Mouse (Mus musculus) hindbrain, embryonic 10.5 days (tissue): ENCODE data around the gene Ubtf. TPM values are rescaled to one million over a fixed set of nuclear protein-coding genes. Genes with fewer than 3 reads are reported as not detected.
"Not testable (repeated sequence)": the region's sequence is repeated elsewhere in the genome, so short reads cannot be mapped to it uniquely, and the experiment has no call there.

Source experiments
- DNase-seq: peaks from one replicate; pipeline ENCODE4 v3.0.0-alpha.2; 2017; ENCODE audit warnings: low spot score
- H3K27ac ChIP-seq: fragments of 300-500 bp; sonication (generic); 2 replicates; pipeline ENCODE4 v1.5.1; 2016; ENCODE audit warnings: mild to moderate bottlenecking, moderate library complexity
- H3K27me3 ChIP-seq: fragments of 300-500 bp; sonication (generic); 2 replicates; pipeline ENCODE4 v1.6.1; 2016; ENCODE audit warnings: mild to moderate bottlenecking; ENCODE audit not compliant: poor library complexity, insufficient read depth, severe bottlenecking
- H3K36me3 ChIP-seq: fragments of 300-500 bp; sonication (generic); 2 replicates; pipeline ENCODE4 v1.6.1; 2016; ENCODE audit warnings: mild to moderate bottlenecking, moderate library complexity
- H3K4me1 ChIP-seq: fragments of 300-500 bp; sonication (generic); replicated peaks from 2 replicates; pipeline ENCODE4 v1.6.1; 2016; ENCODE audit warnings: mild to moderate bottlenecking
- H3K4me3 ChIP-seq: fragments of 300-500 bp; sonication (generic); 2 replicates; pipeline ENCODE4 v1.5.1; 2016; ENCODE audit warnings: mild to moderate bottlenecking, moderate library complexity
- H3K9me3 ChIP-seq: fragments of 300-500 bp; sonication (generic); 2 replicates; pipeline ENCODE4 v1.6.1; 2016; ENCODE audit warnings: mild to moderate bottlenecking, moderate library complexity
- WGBS: fragments of 180-500 bp; shearing (Covaris S2); methylation state at CpG from one replicate; pipeline ENCODE4 v1.1.7; 2016; 5-methylcytosine and 5-hydroxymethylcytosine counted together
- polyA plus RNA-seq: library from polyadenylated mRNA; unstranded; fragments of >200 nt; fragmentation: Nextera tagmentation; extraction: Ambion mirVana; gene quantifications from 2 replicates; pipeline ENCODE4 v1.2.1, GENCODE M21; 2016

The Ubtf gene
- 82.6 and 91.7 TPM in 2 replicates for polyA plus RNA-seq

DNA sequence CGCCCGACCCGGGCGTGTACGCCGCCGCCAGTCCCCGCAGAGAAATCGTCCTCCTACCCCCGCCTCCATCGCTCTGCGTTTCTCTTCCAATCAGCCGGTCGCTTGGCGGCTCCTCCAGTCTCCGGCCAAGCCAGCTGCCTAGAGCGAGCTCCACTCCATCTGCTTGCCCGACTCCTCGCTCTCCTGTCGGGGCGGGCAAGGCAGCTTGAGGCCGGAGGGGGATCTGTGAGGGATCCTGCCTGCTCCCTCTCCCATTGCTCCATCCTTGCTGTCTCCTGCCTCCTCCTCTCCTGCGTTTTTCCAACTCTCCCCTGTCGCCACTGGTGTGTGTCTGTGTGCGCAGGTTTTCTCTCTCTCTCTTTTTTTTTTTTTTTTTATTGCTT lies at the start of gene Ubtf:
Gene Ubtf, minus strand, starts transcription at position 333 of the 383 bp plus-strand sequence.
- under 1% methylated on average over 25 of the region's 25 CpGs for WGBS
- H3K9me3 ChIP-seq, result no peaks in the 10 kb centered on the region
- no peaks in the 10 kb centered on the region; the same call in 1 of the 2 replicates for H3K27me3 ChIP-seq
- H3K36me3 ChIP-seq, result peaks cover 14% of the 10 kb centered on the region
- peak within 1 kb of the TSS; percentile 100 for H3K4me3 ChIP-seq
- H3K27ac ChIP-seq, result peak within 1 kb of the TSS; percentile 100
- peak; percentile 83 for DNase-seq
- peaks cover 39% of the 10 kb centered on the region for H3K4me1 ChIP-seq

DNA sequence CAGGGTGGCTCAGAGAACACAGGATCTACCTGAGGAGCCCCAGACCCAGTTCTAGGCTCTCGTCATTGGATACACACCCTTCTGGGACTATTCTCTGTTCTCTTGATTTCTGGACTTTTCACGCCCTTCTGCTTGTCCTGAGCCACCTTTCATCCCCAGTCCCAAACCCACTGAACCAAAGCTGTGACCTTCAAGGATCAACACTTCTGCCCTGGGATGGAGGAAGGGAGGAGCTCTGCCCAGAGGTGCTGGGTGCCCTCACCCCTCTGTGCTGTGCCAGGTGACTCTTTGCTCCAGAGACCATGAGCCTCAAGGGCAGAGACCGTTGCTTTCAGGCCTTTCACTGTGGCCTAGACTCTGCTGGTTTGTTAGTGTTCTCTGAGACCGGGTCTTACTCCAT lies 49.7 kb upstream of the Ubtf start:
- Histone ChIP-seq H3K27ac (no peak overlapping the region), H3K36me3 (no peaks in the 10 kb centered on the region), H3K4me1 (peaks cover 23% of the 10 kb centered on the region), H3K4me3 (no peak overlapping the region), H3K27me3 (peaks cover 23% of the 10 kb centered on the region), H3K9me3 (no peaks in the 10 kb centered on the region)
- DNase-seq, result no peak
- WGBS, result 79% methylated on average over 4 of the region's 4 CpGs

DNA sequence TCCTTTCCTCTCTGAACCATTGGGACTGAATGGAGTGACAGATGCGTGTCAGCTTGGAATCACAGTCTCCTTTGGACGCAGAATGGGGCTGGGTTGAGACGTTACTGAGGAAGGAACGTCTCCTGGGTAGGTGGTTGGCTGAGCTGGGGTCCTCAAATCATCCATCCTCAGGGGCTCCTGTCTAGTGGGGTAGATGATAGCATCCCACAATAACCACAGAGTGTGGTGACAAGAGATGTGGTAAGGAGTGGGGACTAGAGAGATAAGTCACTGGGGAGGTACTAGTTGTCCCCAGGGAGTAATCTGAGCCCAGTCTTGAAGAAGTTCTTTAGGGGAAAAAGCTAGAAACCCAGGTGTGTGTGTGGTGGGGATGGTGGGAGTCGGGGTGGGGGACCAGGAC lies 48.8 kb upstream of the Ubtf start:
- H3K36me3 ChIP-seq, result no peaks in the 10 kb centered on the region
- no peak overlapping the region for H3K4me3 ChIP-seq
- peaks cover 14% of the 10 kb centered on the region for H3K27me3 ChIP-seq
- H3K4me1 ChIP-seq, result peaks cover 23% of the 10 kb centered on the region
- 80% methylated on average over 5 of the region's 5 CpGs for WGBS
- no peak for DNase-seq
- H3K27ac ChIP-seq, result no peak overlapping the region
- H3K9me3 ChIP-seq, result no peaks in the 10 kb centered on the region

DNA sequence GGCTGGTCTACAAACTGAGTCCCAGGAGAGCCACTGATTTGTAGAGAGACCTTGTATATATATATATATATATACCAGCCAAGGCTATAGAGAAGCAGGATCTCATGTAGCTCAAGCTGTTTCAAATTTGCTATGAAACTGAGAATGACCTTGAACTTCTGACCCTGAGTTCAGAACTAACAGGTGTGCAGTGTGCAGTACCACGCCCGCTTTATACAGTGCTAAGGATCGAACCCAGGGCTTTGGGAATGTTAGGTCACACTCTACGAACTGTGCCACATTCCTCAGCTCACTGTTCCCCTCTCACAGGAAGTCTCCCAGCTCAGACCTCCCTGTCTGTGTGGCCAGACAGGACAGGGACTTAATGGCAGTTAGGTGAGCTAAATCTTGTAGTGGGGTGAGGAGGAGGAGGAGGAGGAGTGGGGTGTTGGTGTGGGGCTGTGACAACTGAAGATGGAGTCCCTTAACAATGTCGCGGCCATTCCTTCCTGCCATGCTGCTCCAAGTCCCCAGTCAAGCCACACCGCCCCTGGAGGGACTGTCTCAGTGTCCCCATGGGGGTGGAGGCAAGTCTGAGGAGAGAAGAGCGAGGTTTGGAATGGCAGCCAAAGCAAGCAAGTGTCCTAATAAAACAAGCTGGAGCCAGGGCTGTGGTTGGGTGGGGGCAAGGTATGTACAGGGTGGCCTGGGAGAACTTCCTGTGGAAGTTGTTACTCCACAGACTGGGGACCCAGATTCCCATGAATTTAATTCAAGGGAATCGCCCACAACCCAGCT lies 48.1 kb upstream of the Ubtf start:
- no peak overlapping the region; the same call in 1 of the 2 replicates for H3K27ac ChIP-seq
- no peak for DNase-seq
- H3K4me1 ChIP-seq, result peaks cover 19% of the 10 kb centered on the region
- WGBS, result 80% methylated on average over 9 of the region's 9 CpGs
- no peaks in the 10 kb centered on the region for H3K36me3 ChIP-seq
- H3K27me3 ChIP-seq, result peaks cover 8% of the 10 kb centered on the region; the same call in 1 of the 2 replicates
- H3K4me3 ChIP-seq, result no peak overlapping the region
- H3K9me3 ChIP-seq, result no peaks in the 10 kb centered on the region

DNA sequence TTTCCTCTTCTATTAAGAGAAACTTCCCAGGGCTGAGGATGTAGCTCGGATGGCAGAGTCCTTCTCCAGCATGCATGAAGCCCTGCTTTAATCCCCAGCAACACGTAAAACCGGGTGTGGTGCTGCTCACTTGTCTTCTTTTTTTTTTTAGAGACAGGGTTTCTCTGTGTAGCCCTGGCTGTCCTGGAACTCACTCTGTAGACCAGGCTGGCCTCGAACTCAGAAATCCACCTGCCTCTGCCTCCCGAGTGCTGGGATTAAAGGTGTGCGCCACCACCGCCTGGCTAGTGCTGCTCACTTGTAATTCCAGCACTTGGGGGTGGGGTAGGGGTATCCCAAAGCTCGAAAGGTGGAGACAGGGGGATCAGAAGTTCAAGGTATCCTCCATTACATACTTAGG lies 46.6 kb upstream of the Ubtf start, which contains the start of gene Slc4a1:
Gene Slc4a1, minus strand, starts transcription at position 101 of the 400 bp plus-strand sequence.
- not testable (repeated sequence) for H3K9me3 ChIP-seq, H3K4me3 ChIP-seq, DNase-seq, H3K27me3 ChIP-seq, H3K36me3 ChIP-seq
- WGBS, result 83% methylated on average over 8 of the region's 8 CpGs
- Histone ChIP-seq H3K27ac (peak within 1 kb of the TSS; percentile 66), H3K4me1 (peaks cover 23% of the 10 kb centered on the region)

DNA sequence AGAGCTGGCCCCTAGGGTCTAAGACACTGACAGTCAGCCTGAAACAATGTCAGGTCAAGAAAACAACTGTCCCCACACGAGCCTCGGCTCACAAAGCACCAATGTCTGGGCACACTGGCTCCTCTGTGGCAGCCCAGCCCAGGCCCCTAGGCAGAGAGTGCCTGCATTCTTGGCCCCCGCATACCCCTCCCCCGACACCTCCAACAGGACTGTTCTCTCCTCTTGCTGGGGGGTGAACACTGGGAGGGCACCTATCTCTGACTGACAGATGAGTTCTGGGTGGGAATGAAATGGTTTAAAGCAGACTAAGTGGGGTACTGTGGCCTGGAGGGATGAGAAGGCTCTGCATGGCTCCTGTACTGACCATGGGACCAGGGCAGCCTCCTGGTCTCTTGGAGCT lies 46.2 kb upstream of the Ubtf start:
- peak overlapping the region; percentile 66 for H3K27ac ChIP-seq
- 40% methylated on average over 4 of the region's 4 CpGs for WGBS

DNA sequence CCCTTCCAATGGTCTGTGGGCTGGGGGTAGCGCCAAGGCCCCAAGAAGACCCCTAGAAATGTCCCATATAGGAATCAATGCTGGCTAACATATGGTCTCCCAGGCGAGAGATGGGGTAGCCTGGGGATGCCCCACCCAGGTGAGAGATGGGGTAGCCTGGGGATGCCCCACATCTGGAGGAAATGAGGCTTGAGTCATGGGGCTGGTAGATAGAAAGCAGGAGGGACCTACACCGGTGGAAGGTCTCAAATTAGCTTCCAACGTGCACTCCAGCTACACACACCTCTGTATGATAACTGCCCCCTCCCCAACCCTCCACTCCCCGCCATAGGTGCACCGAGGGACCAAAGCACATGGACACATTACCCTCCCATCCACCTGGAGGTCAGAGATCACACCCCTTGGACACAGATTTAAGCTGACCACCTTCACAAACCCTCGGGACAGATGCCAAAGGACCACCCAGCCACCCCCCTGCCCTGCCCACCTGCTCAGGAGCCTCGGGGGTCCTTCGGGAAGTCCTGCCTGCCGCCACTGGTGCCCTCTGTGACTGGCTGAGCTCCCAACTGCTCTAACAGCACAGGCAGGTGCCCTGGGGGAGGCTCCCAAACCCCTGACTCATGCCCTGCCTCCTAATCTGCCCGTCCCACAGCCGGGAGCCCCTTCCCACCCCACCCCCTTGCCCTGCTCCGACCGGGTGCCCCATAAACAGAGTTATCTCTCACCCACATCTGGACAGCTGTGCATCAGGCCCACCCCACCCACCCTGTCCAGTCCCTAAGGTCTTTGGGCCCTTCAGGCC lies 45.2 kb upstream of the Ubtf start:
- 73% methylated on average over 14 of the region's 14 CpGs for whole genome bisulfite sequencing
- H3K4me1 ChIP-seq, result peaks cover 23% of the 10 kb centered on the region
- H3K27ac ChIP-seq, result peak overlapping the region; percentile 66
- no peaks in the 10 kb centered on the region for H3K9me3 ChIP-seq
- H3K4me3 ChIP-seq, result peak overlapping the region; percentile 28
- H3K36me3 ChIP-seq, result no peaks in the 10 kb centered on the region
- H3K27me3 ChIP-seq, result no peaks in the 10 kb centered on the region
- DNase-seq, result no peak

More for the DNA sequence above, 46.2 kb upstream of the Ubtf start:
- no peak for DNase-seq
- H3K36me3 ChIP-seq, result no peaks in the 10 kb centered on the region
- no peaks in the 10 kb centered on the region for H3K9me3 ChIP-seq
- H3K4me1 ChIP-seq, result peaks cover 23% of the 10 kb centered on the region
- no peaks in the 10 kb centered on the region for H3K27me3 ChIP-seq
- H3K4me3 ChIP-seq, result no peak overlapping the region

DNA sequence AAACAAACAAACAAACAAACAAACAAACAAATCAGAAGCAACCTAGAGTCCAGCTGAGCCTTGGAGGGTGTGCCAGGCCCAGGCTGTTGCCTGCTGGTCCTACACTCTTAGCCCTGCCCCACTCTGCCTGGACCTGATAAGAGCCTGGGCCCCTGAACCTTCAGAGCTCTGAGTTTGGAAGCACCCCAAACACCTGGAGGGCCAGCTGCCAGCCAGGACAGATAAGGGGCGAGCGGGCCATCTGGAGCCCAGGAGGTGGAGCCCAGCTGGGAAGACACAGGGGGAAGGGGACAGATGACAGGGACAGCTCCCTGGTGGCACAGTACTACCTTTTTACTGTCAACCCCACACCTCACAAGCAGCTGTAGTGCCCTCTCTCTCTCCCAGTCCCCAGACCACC lies 44.1 kb upstream of the Ubtf start:
- peaks cover 19% of the 10 kb centered on the region for H3K4me1 ChIP-seq
- DNase-seq, result no peak
- H3K27ac ChIP-seq, result peak overlapping the region; percentile 42
- 64% methylated on average over 2 of the region's 2 CpGs for WGBS
- no peaks in the 10 kb centered on the region for H3K36me3 ChIP-seq
- H3K9me3 ChIP-seq, result no peaks in the 10 kb centered on the region
- no peaks in the 10 kb centered on the region for H3K27me3 ChIP-seq
- H3K4me3 ChIP-seq, result peak overlapping the region; percentile 28; the same call in 1 of the 2 replicates

DNA sequence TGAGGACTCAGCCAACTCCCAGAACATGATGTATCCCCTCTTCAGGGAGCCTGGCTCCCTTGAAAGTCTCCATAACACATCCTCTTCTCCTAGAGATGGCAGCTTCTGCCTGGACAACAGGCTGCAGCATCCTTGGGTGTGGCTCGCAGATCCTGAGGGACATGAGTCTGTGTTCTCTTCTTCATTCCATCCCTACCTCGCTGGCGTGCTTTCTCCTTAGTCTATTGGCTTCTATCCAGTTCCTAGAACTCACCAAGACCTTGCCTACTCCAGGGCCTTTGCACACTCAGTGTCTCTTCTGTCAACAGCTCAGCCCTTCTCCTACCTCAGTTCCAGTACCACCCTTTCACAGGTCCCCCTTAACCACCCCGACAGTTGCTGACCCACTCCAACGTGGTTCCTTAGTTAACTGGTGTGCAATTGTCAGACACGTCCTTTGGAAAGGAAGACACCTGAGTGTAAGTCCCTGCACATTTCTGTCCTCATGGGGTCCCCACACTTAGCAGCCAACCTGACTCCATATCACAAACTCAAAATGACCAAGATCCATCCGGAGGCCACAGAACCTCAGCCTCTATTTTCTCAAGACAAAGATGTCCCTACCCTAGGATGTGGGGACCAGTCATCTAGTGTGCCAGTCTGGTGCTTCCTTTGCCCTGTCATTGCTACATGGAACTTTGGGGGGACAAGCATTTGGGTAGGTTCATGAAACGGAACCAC lies 42.4 kb upstream of the Ubtf start:
- Histone ChIP-seq H3K4me3 (peak overlapping the region; percentile 32), H3K36me3 (no peaks in the 10 kb centered on the region), H3K9me3 (no peaks in the 10 kb centered on the region), H3K4me1 (peaks cover 29% of the 10 kb centered on the region), H3K27ac (no peak overlapping the region), H3K27me3 (peaks cover 8% of the 10 kb centered on the region; the same call in 1 of the 2 replicates)
- 92% methylated on average over 8 of the region's 8 CpGs for WGBS
- no peak for DNase-seq

DNA sequence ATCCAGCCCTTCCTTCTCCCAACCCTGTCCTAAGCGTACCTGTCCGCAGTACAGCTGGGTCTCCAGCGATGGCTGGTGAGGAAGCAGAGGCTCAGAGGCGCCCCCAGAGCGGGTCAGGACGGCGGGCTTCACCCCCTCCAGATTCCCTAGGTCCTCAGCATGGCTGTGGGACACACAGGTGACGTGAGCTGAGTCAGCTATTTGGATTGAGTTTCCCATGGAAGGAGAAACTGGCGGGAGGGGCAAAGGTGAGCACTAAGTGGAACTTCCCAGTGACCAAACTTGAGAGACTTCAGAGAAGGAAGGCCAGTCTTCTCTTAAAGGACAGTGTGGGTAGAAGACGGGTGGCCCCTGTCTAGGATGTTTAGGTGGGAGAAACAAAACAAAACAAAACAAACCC lies 38.8 kb upstream of the Ubtf start:
- 67% methylated on average over 10 of the region's 10 CpGs for WGBS
- Histone ChIP-seq H3K27me3 (peaks cover 19% of the 10 kb centered on the region), H3K36me3 (no peaks in the 10 kb centered on the region), H3K9me3 (no peaks in the 10 kb centered on the region), H3K4me1 (peaks cover 19% of the 10 kb centered on the region), H3K27ac (no peak overlapping the region), H3K4me3 (no peak overlapping the region)
- no peak for DNase-seq

DNA sequence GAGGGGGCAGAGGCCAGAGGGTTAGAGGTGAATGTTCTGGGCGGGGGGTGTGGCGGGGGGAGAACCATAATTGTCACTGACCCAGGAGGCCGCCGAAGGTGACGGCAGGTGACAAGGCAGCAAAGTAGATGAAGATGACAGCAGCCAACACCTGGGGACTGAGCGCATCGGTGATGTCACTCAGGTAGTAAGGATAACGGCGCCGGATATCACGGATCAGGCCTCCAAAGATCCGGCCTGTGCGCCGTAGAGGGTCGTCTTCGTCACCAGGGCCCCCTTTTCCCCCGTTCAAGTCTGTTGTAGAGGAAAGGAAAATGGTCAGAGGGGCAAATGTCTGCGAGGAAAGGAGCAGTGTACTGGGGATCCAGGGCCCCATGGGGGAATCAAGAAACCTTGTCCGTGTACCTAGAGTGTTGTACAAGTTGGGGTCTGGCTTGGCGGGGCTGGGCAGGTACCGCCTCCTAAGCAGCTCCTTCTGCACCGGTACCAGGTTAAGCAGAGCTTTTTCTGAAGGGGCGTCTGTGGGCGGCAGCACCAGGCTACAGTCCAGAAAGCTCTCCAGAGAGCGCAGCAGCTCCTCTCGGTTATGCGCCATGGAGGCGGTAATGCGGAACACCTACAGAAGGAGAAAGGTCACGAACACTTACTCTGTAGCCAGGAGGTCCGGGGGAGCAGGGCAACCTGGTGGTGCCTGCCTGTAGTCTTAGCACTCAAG lies 37.3 kb upstream of the Ubtf start:
- H3K4me3 ChIP-seq, result no peak overlapping the region
- H3K4me1 ChIP-seq, result peaks cover 27% of the 10 kb centered on the region
- H3K27ac ChIP-seq, result no peak overlapping the region
- no peaks in the 10 kb centered on the region for H3K36me3 ChIP-seq
- no peak for DNase-seq
- 75% methylated on average over 31 of the region's 31 CpGs for WGBS
- no peaks in the 10 kb centered on the region for H3K9me3 ChIP-seq
- H3K27me3 ChIP-seq, result peaks cover 33% of the 10 kb centered on the region

DNA sequence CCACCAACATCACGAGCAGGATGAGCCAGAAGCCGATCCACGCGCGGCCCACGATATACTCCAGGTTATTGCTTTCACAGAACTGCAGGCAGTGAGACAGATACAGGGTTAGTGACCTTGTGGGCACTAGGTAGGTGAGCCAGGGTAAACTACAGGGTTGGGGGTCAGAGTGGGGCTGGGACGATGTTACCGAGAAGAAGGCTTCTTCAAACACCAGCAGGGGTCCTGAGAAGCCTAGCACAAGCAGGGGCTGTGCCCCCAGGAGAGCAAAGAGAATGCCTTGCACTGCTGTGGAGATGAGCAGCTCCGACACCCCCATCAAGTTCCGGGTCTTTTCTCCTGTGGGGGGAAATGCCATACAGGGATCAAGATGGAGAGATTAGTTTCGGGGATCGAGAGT lies 36.6 kb upstream of the Ubtf start:
- Histone ChIP-seq H3K9me3 (no peaks in the 10 kb centered on the region), H3K4me1 (peaks cover 26% of the 10 kb centered on the region), H3K27ac (no peak overlapping the region), H3K36me3 (no peaks in the 10 kb centered on the region), H3K27me3 (peaks cover 33% of the 10 kb centered on the region), H3K4me3 (no peak overlapping the region)
- WGBS, result 81% methylated on average over 12 of the region's 12 CpGs
- DNase-seq, result no peak
